Mouse (Mus musculus): Measurements from ENCODE around the gene Eln. TPM values are rescaled to one million over a fixed set of nuclear protein-coding genes. Genes with fewer than 3 reads are reported as not detected.

Gene Eln
- polyA plus RNA-seq, 1 experiment from 2014 or later: 4.2 TPM

DNA sequence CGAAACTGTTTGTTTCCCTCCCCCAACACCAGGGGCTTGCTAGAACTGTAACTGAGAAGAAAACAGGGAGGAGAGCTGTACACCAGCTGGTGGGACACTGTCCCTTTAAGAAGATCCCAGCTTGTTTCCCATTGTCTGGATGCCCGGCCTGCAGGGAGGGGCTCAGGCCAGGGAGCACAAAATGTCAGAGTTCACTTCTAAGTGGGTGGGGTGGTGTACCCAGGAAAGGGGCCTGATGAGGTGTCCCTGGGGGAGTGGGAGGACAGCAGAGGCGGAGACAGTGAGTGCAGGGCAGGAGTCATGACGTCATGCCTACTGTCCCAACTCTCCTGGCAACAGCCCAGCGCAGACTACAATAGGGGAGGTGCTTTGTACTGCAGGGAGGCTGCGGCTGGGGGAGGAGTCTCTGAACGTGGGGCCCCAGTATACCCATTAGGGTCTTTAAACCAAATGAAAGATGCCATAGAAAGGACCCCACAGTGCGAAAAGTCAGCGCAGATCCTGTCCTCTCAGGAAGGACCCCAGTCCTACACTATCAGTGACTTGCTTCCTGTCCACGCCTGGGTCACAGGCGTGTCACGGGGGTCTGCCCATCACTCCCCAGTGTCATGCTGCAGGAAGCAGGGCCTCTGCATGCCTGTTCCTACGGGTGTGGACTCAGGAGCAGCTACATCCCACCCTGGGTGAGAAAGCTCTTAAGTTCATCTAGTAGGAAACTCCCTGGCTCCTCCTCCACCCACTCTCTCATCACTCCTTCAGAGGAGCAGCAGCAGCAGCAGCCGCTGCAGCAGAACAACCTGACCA, 71.0 kb downstream of the Eln start:
- Histone ChIP-seq H3K9me3 (replicated peaks) (no peaks in the 10 kb centered on the region), H3K4me1 (peaks cover 22% of the 10 kb centered on the region), H3K27me3 (ENCODE audit: low read depth, poor library complexity, severe bottlenecking) (no peaks in the 10 kb centered on the region), H3K4me3 (peak overlapping the region; percentile 45), H3K36me3 (peaks cover 10% of the 10 kb centered on the region), H3K27ac (peak overlapping the region; percentile 83)
- peak; percentile 66 for DNase-seq (ENCODE audit: low spot score)
- 4% methylated on average over 14 of the region's 14 CpGs for WGBS

GRCm38 (mm10) chr5:134674977-134675376, 72.1 kb downstream of the Eln start:
- peak overlapping the region; percentile 83 for H3K27ac ChIP-seq
- no peaks in the 10 kb centered on the region for H3K27me3 ChIP-seq (ENCODE audit: low read depth, poor library complexity, severe bottlenecking)
- H3K9me3 ChIP-seq (replicated peaks): no peaks in the 10 kb centered on the region
- WGBS: 73% methylated on average over 5 of the region's 5 CpGs
- H3K4me1 ChIP-seq: peaks cover 22% of the 10 kb centered on the region
- DNase-seq (ENCODE audit: low spot score): no peak
- peaks cover 14% of the 10 kb centered on the region for H3K36me3 ChIP-seq
- no peak overlapping the region for H3K4me3 ChIP-seq

- H3K36me3 ChIP-seq: peaks cover 22% of the 10 kb centered on the region
- no peaks in the 10 kb centered on the region for H3K27me3 ChIP-seq (ENCODE audit: low read depth, poor library complexity, severe bottlenecking)
- 92% methylated on average over 6 of the region's 6 CpGs for WGBS
- H3K4me1 ChIP-seq: peaks cover 27% of the 10 kb centered on the region
- no peaks in the 10 kb centered on the region for H3K9me3 ChIP-seq (replicated peaks)
- no peak overlapping the region for H3K4me3 ChIP-seq
- no peak overlapping the region for H3K27ac ChIP-seq
- no peak for DNase-seq (ENCODE audit: low spot score)
These were observed 74.5 kb downstream of the Eln start for GRCm38 (mm10) chr5:134672611-134673010.

GRCm38 (mm10) chr5:134672198-134672516, 75.0 kb downstream of the Eln start:
- Histone ChIP-seq H3K9me3 (replicated peaks) (no peaks in the 10 kb centered on the region), H3K4me3 (no peak overlapping the region), H3K4me1 (peaks cover 26% of the 10 kb centered on the region), H3K27ac (no peak overlapping the region), H3K36me3 (peaks cover 22% of the 10 kb centered on the region), H3K27me3 (ENCODE audit: low read depth, poor library complexity, severe bottlenecking) (no peaks in the 10 kb centered on the region)
- DNase-seq (ENCODE audit: low spot score): no peak
- 89% methylated on average over 1 of the region's 1 CpGs for WGBS

GRCm38 (mm10) chr5:134671335-134672197, 75.6 kb downstream of the Eln start:
- H3K4me1 ChIP-seq: peaks cover 20% of the 10 kb centered on the region
- H3K36me3 ChIP-seq: peaks cover 25% of the 10 kb centered on the region
- H3K27me3 ChIP-seq (ENCODE audit: low read depth, poor library complexity, severe bottlenecking): no peaks in the 10 kb centered on the region
- no peaks in the 10 kb centered on the region for H3K9me3 ChIP-seq (replicated peaks)
- DNase-seq (ENCODE audit: low spot score): no peak
- WGBS: 79% methylated on average over 17 of the region's 17 CpGs
- H3K27ac ChIP-seq: no peak overlapping the region
- no peak overlapping the region for H3K4me3 ChIP-seq

DNA sequence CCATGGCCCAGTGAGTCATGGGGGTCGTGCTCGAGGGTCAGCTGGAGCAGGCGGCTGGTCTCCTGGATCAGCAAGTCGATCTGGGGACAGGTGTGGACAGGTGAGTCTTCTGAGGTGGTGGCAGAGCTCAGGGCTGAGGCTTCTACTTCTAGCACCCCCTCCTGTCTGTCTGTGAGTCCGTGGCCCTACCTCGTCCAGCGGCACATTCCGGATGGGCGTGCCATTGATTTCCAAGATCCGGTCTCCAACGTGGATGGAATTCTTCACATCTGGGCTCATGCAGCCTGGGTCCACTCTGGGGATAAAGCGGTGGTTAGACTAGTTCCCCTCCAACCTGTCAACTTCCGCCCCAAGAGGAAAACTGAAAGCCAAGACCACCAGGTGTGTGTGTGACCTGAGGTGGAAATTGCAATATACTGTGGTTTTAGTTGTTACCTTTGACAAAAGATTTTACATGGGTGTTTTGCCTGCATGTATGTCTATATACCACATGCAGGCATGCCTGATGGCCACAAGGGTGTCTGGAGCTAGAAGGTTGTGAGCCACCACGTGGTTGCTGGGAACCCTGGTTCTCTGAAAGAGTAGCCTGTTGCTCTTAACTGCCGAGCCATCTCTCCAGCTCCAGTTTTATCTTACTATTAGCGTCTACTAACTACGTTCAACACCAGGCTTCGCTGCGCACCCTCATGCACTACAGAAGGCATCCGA, 78.0 kb downstream of the Eln start:
- Histone ChIP-seq H3K27ac (no peak overlapping the region), H3K27me3 (ENCODE audit: low read depth, poor library complexity, severe bottlenecking) (no peaks in the 10 kb centered on the region), H3K4me1 (peaks cover 5% of the 10 kb centered on the region), H3K4me3 (no peak overlapping the region), H3K36me3 (peaks cover 47% of the 10 kb centered on the region), H3K9me3 (replicated peaks) (no peaks in the 10 kb centered on the region)
- WGBS: 84% methylated on average over 20 of the region's 20 CpGs
- no peak for DNase-seq (ENCODE audit: low spot score)

DNA sequence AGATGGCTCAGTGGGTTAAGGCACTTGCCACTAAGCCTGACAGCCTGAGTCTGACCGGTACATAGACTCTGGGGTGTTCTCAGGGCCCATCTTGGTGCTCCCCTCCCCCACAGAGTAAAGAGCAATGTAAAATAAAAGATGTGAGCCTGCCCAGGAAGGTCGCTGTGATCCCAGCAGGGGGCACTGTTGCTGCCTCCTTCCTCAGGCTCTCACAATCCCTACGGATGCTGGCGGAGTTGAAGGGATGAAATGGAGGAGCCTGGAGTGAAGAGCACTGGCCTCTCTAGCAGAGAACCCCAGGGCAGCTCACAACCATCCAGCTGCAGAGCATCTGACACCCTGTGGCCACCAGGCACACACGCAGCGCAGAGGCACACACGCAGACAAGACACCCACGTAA, 78.6 kb downstream of the Eln start:
- Histone ChIP-seq H3K9me3 (replicated peaks) (no peaks in the 10 kb centered on the region), H3K4me1 (peaks cover 5% of the 10 kb centered on the region), H3K27ac (0 out of 2 replicates have a peak overlapping the region, but pooled peaks have one; percentile 44), H3K4me3 (no peak overlapping the region), H3K36me3 (peaks cover 54% of the 10 kb centered on the region), H3K27me3 (ENCODE audit: low read depth, poor library complexity, severe bottlenecking) (no peaks in the 10 kb centered on the region)
- peak; percentile 62 for DNase-seq (ENCODE audit: low spot score)
- 32% methylated on average over 8 of the region's 8 CpGs for WGBS

GRCm38 (mm10) chr5:134656708-134657107, 90.4 kb downstream of the Eln start:
- Histone ChIP-seq H3K36me3 (peaks cover 38% of the 10 kb centered on the region), H3K27ac (0 out of 2 replicates have a peak overlapping the region, but pooled peaks have one; percentile 20), H3K4me1 (no peaks in the 10 kb centered on the region), H3K27me3 (ENCODE audit: low read depth, poor library complexity, severe bottlenecking) (no peaks in the 10 kb centered on the region), H3K4me3 (no peak overlapping the region), H3K9me3 (replicated peaks) (no peaks in the 10 kb centered on the region)
- WGBS: 67% methylated on average over 4 of the region's 4 CpGs
- DNase-seq (ENCODE audit: low spot score): no peak

Other genes with a start within 250 kb of the Eln start
- 5.9 and 7.1 TPM in 2 replicates for gene Clip2, start 194.9 kb downstream of the Eln start, polyA plus RNA-seq (2016; fragmentation: Nextera tagmentation; extraction: Ambion mirVana)
- 0.06 and 0.08 TPM in 2 replicates for gene Syna, start 187.2 kb downstream of the Eln start, polyA plus RNA-seq (2016; fragmentation: Nextera tagmentation; extraction: Ambion mirVana)
- 431 and 443 TPM in 2 replicates for gene Rfc2, start 166.0 kb downstream of the Eln start, polyA plus RNA-seq (2016; fragmentation: Nextera tagmentation; extraction: Ambion mirVana)
- 4.0 and 4.5 TPM in 2 replicates for gene Lat2, start 132.3 kb downstream of the Eln start, polyA plus RNA-seq (2016; fragmentation: Nextera tagmentation; extraction: Ambion mirVana)
- gene Eif4h, start 107.8 kb downstream of the Eln start, polyA plus RNA-seq (2016; fragmentation: Nextera tagmentation; extraction: Ambion mirVana): 664 and 686 TPM in 2 replicates
- 4.4 and 5.3 TPM in 2 replicates for gene Limk1, start 58.7 kb downstream of the Eln start, polyA plus RNA-seq (2016; fragmentation: Nextera tagmentation; extraction: Ambion mirVana)
- not detected in 2 replicates for gene Tmem270, start 159.4 kb upstream of the Eln start, polyA plus RNA-seq (2016; fragmentation: Nextera tagmentation; extraction: Ambion mirVana)
- 2.1 and 2.3 TPM in 2 replicates for gene Cldn13, start 168.2 kb upstream of the Eln start, polyA plus RNA-seq (2016; fragmentation: Nextera tagmentation; extraction: Ambion mirVana)
- 11.0 and 16.5 TPM in 2 replicates for gene Mettl27, start 185.0 kb upstream of the Eln start, polyA plus RNA-seq (2016; fragmentation: Nextera tagmentation; extraction: Ambion mirVana)
- gene Cldn4, start 199.6 kb upstream of the Eln start, polyA plus RNA-seq (2016; fragmentation: Nextera tagmentation; extraction: Ambion mirVana): 9.8 and 10.0 TPM in 2 replicates
- 8.3 and 10.3 TPM in 2 replicates for gene Cldn3, start 238.9 kb upstream of the Eln start, polyA plus RNA-seq (2016; fragmentation: Nextera tagmentation; extraction: Ambion mirVana)

Measured in limb, embryonic 10.5 days (tissue).